Mouse (Mus musculus): ENCODE measurements around the gene Rpl3.

Gene Rpl3

GRCm38 (mm10) chr15:80100871-80101270 is 9.2 kb upstream of the Rpl3 start:
- Histone ChIP-seq H3K36me3 (ENCODE audit: control insufficient read depth, insufficient read depth, low read length, poor library complexity, severe bottlenecking) (no peaks in the 10 kb centered on the region), H3K27me3 (ENCODE audit: control insufficient read depth, insufficient read depth, low read length, poor library complexity, severe bottlenecking) (no peaks in the 10 kb centered on the region)
- DNase-seq (ENCODE audit: low read depth, low spot score): no peak

GRCm38 (mm10) chr15:80100196-80100595 is 8.5 kb upstream of the Rpl3 start:
- no peaks in the 10 kb centered on the region for H3K36me3 ChIP-seq (ENCODE audit: control insufficient read depth, insufficient read depth, low read length, poor library complexity, severe bottlenecking)
- H3K27me3 ChIP-seq (ENCODE audit: control insufficient read depth, insufficient read depth, low read length, poor library complexity, severe bottlenecking): no peaks in the 10 kb centered on the region
- no peak for DNase-seq (ENCODE audit: low read depth, low spot score)

GRCm38 (mm10) chr15:80099477-80099876 is 7.8 kb upstream of the Rpl3 start:
- DNase-seq (ENCODE audit: low read depth, low spot score): no peak
- Histone ChIP-seq H3K27me3 (ENCODE audit: control insufficient read depth, insufficient read depth, low read length, poor library complexity, severe bottlenecking) (no peaks in the 10 kb centered on the region), H3K36me3 (ENCODE audit: control insufficient read depth, insufficient read depth, low read length, poor library complexity, severe bottlenecking) (no peaks in the 10 kb centered on the region)

GRCm38 (mm10) chr15:80098809-80099208 is 7.1 kb upstream of the Rpl3 start:
- DNase-seq (ENCODE audit: low read depth, low spot score): no peak
- no peaks in the 10 kb centered on the region for H3K36me3 ChIP-seq (ENCODE audit: control insufficient read depth, insufficient read depth, low read length, poor library complexity, severe bottlenecking)
- H3K27me3 ChIP-seq (ENCODE audit: control insufficient read depth, insufficient read depth, low read length, poor library complexity, severe bottlenecking): no peaks in the 10 kb centered on the region

GRCm38 (mm10) chr15:80097999-80098461 is 6.4 kb upstream of the Rpl3 start:
- Histone ChIP-seq H3K36me3 (ENCODE audit: control insufficient read depth, insufficient read depth, low read length, poor library complexity, severe bottlenecking) (no peaks in the 10 kb centered on the region), H3K27me3 (ENCODE audit: control insufficient read depth, insufficient read depth, low read length, poor library complexity, severe bottlenecking) (no peaks in the 10 kb centered on the region)
- no peak for DNase-seq (ENCODE audit: low read depth, low spot score)

GRCm38 (mm10) chr15:80096946-80097881 is 5.5 kb upstream of the Rpl3 start:
- no peaks in the 10 kb centered on the region for H3K36me3 ChIP-seq (ENCODE audit: control insufficient read depth, insufficient read depth, low read length, poor library complexity, severe bottlenecking)
- no peak for DNase-seq (ENCODE audit: low read depth, low spot score)
- no peaks in the 10 kb centered on the region for H3K27me3 ChIP-seq (ENCODE audit: control insufficient read depth, insufficient read depth, low read length, poor library complexity, severe bottlenecking)

- no peaks in the 10 kb centered on the region for H3K36me3 ChIP-seq (ENCODE audit: control insufficient read depth, insufficient read depth, low read length, poor library complexity, severe bottlenecking)
- DNase-seq (ENCODE audit: low read depth, low spot score): no peak
- H3K27me3 ChIP-seq (ENCODE audit: control insufficient read depth, insufficient read depth, low read length, poor library complexity, severe bottlenecking): no peaks in the 10 kb centered on the region; the same call in 1 of the 2 replicates
Measured at GRCm38 (mm10) chr15:80096406-80096805, 4.7 kb upstream of the Rpl3 start.

- Histone ChIP-seq H3K36me3 (ENCODE audit: control insufficient read depth, insufficient read depth, low read length, poor library complexity, severe bottlenecking) (no peaks in the 10 kb centered on the region), H3K27me3 (ENCODE audit: control insufficient read depth, insufficient read depth, low read length, poor library complexity, severe bottlenecking) (no peaks in the 10 kb centered on the region; the same call in 1 of the 2 replicates)
- no peak for DNase-seq (ENCODE audit: low read depth, low spot score)
Measured at GRCm38 (mm10) chr15:80095596-80095995, 3.9 kb upstream of the Rpl3 start.

GRCm38 (mm10) chr15:80094201-80094600 is 2.5 kb upstream of the Rpl3 start:
- Histone ChIP-seq H3K27me3 (ENCODE audit: control insufficient read depth, insufficient read depth, low read length, poor library complexity, severe bottlenecking) (no peaks in the 10 kb centered on the region; the same call in 1 of the 2 replicates), H3K36me3 (ENCODE audit: control insufficient read depth, insufficient read depth, low read length, poor library complexity, severe bottlenecking) (no peaks in the 10 kb centered on the region)
- DNase-seq (ENCODE audit: low read depth, low spot score): no peak

- no peaks in the 10 kb centered on the region; the same call in 1 of the 2 replicates for H3K27me3 ChIP-seq (ENCODE audit: control insufficient read depth, insufficient read depth, low read length, poor library complexity, severe bottlenecking)
- no peaks in the 10 kb centered on the region for H3K36me3 ChIP-seq (ENCODE audit: control insufficient read depth, insufficient read depth, low read length, poor library complexity, severe bottlenecking)
- no peak for DNase-seq (ENCODE audit: low read depth, low spot score)
Measured at GRCm38 (mm10) chr15:80092599-80092998, 931 bp upstream of the Rpl3 start.

GRCm38 (mm10) chr15:80092041-80092441 is 373 bp upstream of the Rpl3 start:
- H3K36me3 ChIP-seq (ENCODE audit: control insufficient read depth, insufficient read depth, low read length, poor library complexity, severe bottlenecking): no peaks in the 10 kb centered on the region
- H3K27me3 ChIP-seq (ENCODE audit: control insufficient read depth, insufficient read depth, low read length, poor library complexity, severe bottlenecking): no peaks in the 10 kb centered on the region; the same call in 1 of the 2 replicates
- DNase-seq (ENCODE audit: low read depth, low spot score): no peak

- DNase-seq (ENCODE audit: low read depth, low spot score): no peak
- no peaks in the 10 kb centered on the region; the same call in 1 of the 2 replicates for H3K27me3 ChIP-seq (ENCODE audit: control insufficient read depth, insufficient read depth, low read length, poor library complexity, severe bottlenecking)
- H3K36me3 ChIP-seq (ENCODE audit: control insufficient read depth, insufficient read depth, low read length, poor library complexity, severe bottlenecking): no peaks in the 10 kb centered on the region
Measured at GRCm38 (mm10) chr15:80090741-80091120, 937 bp downstream of the Rpl3 start.

GRCm38 (mm10) chr15:80090155-80090554 is 1.5 kb downstream of the Rpl3 start:
- Histone ChIP-seq H3K36me3 (ENCODE audit: control insufficient read depth, insufficient read depth, low read length, poor library complexity, severe bottlenecking) (no peaks in the 10 kb centered on the region), H3K27me3 (ENCODE audit: control insufficient read depth, insufficient read depth, low read length, poor library complexity, severe bottlenecking) (no peaks in the 10 kb centered on the region; the same call in 1 of the 2 replicates)
- DNase-seq (ENCODE audit: low read depth, low spot score): no peak

- H3K36me3 ChIP-seq (ENCODE audit: control insufficient read depth, insufficient read depth, low read length, poor library complexity, severe bottlenecking): no peaks in the 10 kb centered on the region
- H3K27me3 ChIP-seq (ENCODE audit: control insufficient read depth, insufficient read depth, low read length, poor library complexity, severe bottlenecking): no peaks in the 10 kb centered on the region; the same call in 1 of the 2 replicates
- peak; percentile 98 for DNase-seq (ENCODE audit: low read depth, low spot score)
Measured at GRCm38 (mm10) chr15:80088637-80089036, 3.0 kb downstream of the Rpl3 start.

GRCm38 (mm10) chr15:80087406-80088012 is 4.2 kb downstream of the Rpl3 start:
- H3K27me3 ChIP-seq (ENCODE audit: control insufficient read depth, insufficient read depth, low read length, poor library complexity, severe bottlenecking): no peaks in the 10 kb centered on the region; the same call in 1 of the 2 replicates
- no peak for DNase-seq (ENCODE audit: low read depth, low spot score)
- H3K36me3 ChIP-seq (ENCODE audit: control insufficient read depth, insufficient read depth, low read length, poor library complexity, severe bottlenecking): no peaks in the 10 kb centered on the region
